Mouse (Mus musculus): ENCODE measurements around the gene 2010300C02Rik. TPM values are rescaled to one million over a fixed set of nuclear protein-coding genes. Genes with fewer than 3 reads are reported as not detected.

2010300C02Rik gene
- polyA plus RNA-seq, 1 experiment from 2014 or later, result 0.68 TPM

GRCm38 (mm10) chr1:37702326-37702725 is 17.6 kb downstream of the 2010300C02Rik start:
- no peaks in the 10 kb centered on the region for H3K36me3 ChIP-seq (replicated peaks)
- WGBS, result 70% methylated on average over 4 of the region's 4 CpGs

DNA sequence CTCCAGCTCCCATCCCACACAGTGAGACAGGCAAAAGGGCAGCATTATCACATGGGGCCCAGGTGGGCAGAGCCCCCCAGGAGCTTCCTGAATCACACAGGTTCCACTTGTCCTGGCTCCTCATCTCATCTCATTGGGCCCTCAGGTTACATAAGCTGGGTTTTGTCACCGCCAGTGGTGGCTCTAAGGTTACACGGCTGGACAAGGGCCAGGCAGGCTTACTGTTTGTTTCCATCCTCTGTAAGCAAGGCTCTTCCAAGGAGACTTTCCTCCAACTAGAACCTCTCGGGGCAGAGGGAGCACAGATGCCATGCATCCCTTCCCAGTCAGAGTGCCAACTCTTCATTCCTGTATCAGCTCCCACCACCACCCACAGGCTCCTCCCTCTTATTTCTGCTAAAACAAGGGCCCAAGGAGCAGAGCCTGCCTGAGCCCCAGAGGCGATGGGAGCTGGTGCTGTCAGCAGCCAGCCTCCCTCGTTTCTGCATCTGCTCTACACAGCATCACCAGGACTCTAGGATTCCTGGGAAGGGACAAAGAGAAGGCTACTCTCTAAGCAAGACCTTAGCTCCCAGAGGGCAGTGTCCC is 20.9 kb downstream of the 2010300C02Rik start:
- H3K4me1 ChIP-seq, result peaks cover 18% of the 10 kb centered on the region
- H3K27me3 ChIP-seq (ENCODE audit: poor library complexity, severe bottlenecking), result no peaks in the 10 kb centered on the region
- no peaks in the 10 kb centered on the region for H3K9me3 ChIP-seq
- 70% methylated on average over 5 of the region's 5 CpGs for WGBS
- no peaks in the 10 kb centered on the region for H3K36me3 ChIP-seq (replicated peaks)
- no peak for DNase-seq (ENCODE audit: extremely low spot score, low spot score)
- no peak overlapping the region for H3K27ac ChIP-seq
- no peak overlapping the region for H3K4me3 ChIP-seq

More at GRCm38 (mm10) chr1:37702326-37702725, 17.6 kb downstream of the 2010300C02Rik start:
- H3K9me3 ChIP-seq, result no peaks in the 10 kb centered on the region
- H3K4me3 ChIP-seq, result no peak overlapping the region
- no peak for DNase-seq (ENCODE audit: extremely low spot score, low spot score)
- no peaks in the 10 kb centered on the region for H3K27me3 ChIP-seq (ENCODE audit: poor library complexity, severe bottlenecking)
- H3K4me1 ChIP-seq, result peaks cover 7% of the 10 kb centered on the region
- H3K27ac ChIP-seq, result no peak overlapping the region

DNA sequence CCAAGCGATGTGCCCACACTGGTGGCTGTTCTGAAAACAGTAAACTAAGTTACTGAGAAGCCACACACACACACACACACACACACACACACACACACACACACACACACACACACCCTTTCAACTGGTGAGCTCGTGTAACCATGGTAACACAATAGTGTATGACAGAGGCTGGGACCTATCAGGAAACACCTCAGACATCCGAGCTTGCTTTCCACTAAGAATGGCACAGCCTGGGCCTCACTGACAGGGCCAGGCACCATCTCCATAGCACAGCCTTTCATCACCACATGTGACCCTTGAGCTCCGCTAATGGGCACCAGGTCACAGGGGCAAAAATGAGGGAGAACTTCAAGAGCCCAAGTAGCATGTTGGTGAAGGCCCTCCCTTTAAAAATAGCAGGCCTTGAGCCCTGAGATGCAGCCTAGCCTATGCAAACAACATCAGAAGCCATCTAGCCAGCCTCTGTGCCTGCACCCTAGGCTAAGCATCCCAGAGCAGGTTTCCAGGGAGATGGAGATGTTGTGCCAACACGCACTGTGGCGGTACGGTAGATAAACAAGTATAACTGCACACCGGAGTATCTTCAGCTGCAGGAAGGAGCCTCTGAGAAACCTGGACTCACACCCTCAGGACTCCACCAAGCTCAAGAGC is 21.6 kb downstream of the 2010300C02Rik start:
- Histone ChIP-seq H3K4me3 (no peak overlapping the region), H3K27ac (no peak overlapping the region), H3K27me3 (ENCODE audit: poor library complexity, severe bottlenecking) (no peaks in the 10 kb centered on the region), H3K9me3 (no peaks in the 10 kb centered on the region), H3K36me3 (replicated peaks) (no peaks in the 10 kb centered on the region), H3K4me1 (peaks cover 19% of the 10 kb centered on the region)
- DNase-seq (ENCODE audit: extremely low spot score, low spot score), result no peak
- WGBS, result 86% methylated on average over 8 of the region's 8 CpGs

GRCm38 (mm10) chr1:37696918-37697317 is 23.0 kb downstream of the 2010300C02Rik start:
- peaks cover 19% of the 10 kb centered on the region for H3K4me1 ChIP-seq

GRCm38 (mm10) chr1:37695732-37696131 is 24.2 kb downstream of the 2010300C02Rik start:
- DNase-seq (ENCODE audit: extremely low spot score, low spot score), result no peak
- H3K27me3 ChIP-seq (ENCODE audit: poor library complexity, severe bottlenecking), result no peaks in the 10 kb centered on the region
- H3K36me3 ChIP-seq (replicated peaks), result no peaks in the 10 kb centered on the region
- H3K9me3 ChIP-seq, result no peaks in the 10 kb centered on the region
- WGBS, result 91% methylated on average over 9 of the region's 9 CpGs
- no peak overlapping the region for H3K27ac ChIP-seq
- H3K4me1 ChIP-seq, result peaks cover 19% of the 10 kb centered on the region
- H3K4me3 ChIP-seq, result no peak overlapping the region

More at GRCm38 (mm10) chr1:37696918-37697317, 23.0 kb downstream of the 2010300C02Rik start:
- H3K27me3 ChIP-seq (ENCODE audit: poor library complexity, severe bottlenecking), result no peaks in the 10 kb centered on the region
- no peak for DNase-seq (ENCODE audit: extremely low spot score, low spot score)
- 84% methylated on average over 3 of the region's 3 CpGs for WGBS
- no peaks in the 10 kb centered on the region for H3K9me3 ChIP-seq
- no peak overlapping the region for H3K4me3 ChIP-seq
- no peak overlapping the region for H3K27ac ChIP-seq
- H3K36me3 ChIP-seq (replicated peaks), result no peaks in the 10 kb centered on the region

DNA sequence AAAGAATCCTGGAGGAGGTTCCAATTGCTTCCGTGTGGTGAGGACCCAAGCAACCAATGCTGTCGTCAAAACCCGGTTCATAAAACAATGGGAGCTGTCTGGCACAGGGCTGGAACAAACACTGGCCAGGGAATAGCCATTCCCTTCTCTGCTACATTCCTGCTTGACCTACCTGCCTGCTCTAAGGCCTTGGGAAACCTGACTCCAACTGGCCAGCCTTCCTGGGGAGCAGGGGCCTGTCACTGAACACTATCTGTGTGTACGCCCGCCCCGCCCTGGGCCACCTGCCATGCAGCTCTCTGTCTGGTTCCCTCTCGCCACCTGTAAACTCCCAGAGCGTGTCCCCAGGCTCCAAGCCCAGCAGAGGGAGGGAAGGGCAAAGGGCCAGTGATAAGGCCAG is 25.5 kb downstream of the 2010300C02Rik start:
- H3K27me3 ChIP-seq (ENCODE audit: poor library complexity, severe bottlenecking), result no peaks in the 10 kb centered on the region
- WGBS, result 16% methylated on average over 8 of the region's 8 CpGs
- peaks cover 19% of the 10 kb centered on the region for H3K4me1 ChIP-seq
- H3K4me3 ChIP-seq, result no peak overlapping the region
- no peak for DNase-seq (ENCODE audit: extremely low spot score, low spot score)
- H3K27ac ChIP-seq, result no peak overlapping the region
- H3K36me3 ChIP-seq (replicated peaks), result no peaks in the 10 kb centered on the region
- no peaks in the 10 kb centered on the region for H3K9me3 ChIP-seq

DNA sequence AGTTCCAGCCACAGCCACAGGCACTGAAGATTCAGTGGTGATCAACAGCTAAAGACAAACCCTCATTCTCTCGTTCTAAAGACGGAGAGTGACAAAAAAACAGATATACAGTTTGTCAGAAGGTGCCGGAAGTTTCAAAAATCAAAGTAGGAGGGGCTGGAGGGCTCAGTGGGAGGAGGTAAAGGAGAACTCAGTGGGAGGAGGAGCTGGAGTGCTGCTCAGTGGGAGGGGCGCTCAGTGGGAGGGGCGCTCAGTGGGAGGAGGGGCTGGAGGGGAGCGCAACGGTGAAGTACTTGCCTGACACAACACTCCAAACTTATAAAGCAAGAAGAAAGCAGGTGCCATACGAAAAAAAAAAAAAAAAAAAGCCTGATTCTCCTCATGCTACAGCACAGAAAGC is 28.7 kb downstream of the 2010300C02Rik start:
- 56% methylated on average over 8 of the region's 8 CpGs for WGBS

DNA sequence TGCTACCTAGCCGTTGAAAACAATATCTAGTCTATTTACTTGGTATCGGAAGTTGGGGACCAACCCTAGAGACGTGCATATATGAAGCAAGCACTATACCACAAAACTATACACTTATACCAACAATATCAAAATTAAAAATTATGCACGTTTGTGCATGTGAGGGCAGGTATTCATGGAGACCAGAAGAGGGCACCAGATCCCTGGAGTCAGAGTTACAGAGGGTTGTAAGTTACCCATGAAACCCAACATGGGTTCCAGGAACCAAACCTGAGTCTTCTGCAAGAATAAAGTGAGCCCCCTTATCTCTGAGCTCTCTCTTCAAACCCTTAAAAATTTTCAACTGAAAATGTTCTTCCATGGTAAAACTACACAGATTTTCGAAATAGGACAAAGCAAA is 29.2 kb downstream of the 2010300C02Rik start:
- H3K4me3 ChIP-seq, result no peak overlapping the region
- H3K27me3 ChIP-seq (ENCODE audit: poor library complexity, severe bottlenecking), result no peaks in the 10 kb centered on the region
- H3K27ac ChIP-seq, result no peak overlapping the region
- H3K4me1 ChIP-seq, result peaks cover 12% of the 10 kb centered on the region
- no peaks in the 10 kb centered on the region for H3K36me3 ChIP-seq (replicated peaks)
- 82% methylated on average over 5 of the region's 5 CpGs for WGBS
- H3K9me3 ChIP-seq, result no peaks in the 10 kb centered on the region
- DNase-seq (ENCODE audit: extremely low spot score, low spot score), result no peak

More for the DNA sequence above, 28.7 kb downstream of the 2010300C02Rik start:
- Histone ChIP-seq H3K36me3 (replicated peaks) (no peaks in the 10 kb centered on the region), H3K4me3 (no peak overlapping the region), H3K9me3 (no peaks in the 10 kb centered on the region), H3K27ac (no peak overlapping the region), H3K4me1 (peaks cover 12% of the 10 kb centered on the region), H3K27me3 (ENCODE audit: poor library complexity, severe bottlenecking) (no peaks in the 10 kb centered on the region)
- no peak for DNase-seq (ENCODE audit: extremely low spot score, low spot score)

GRCm38 (mm10) chr1:37689730-37690129 is 30.2 kb downstream of the 2010300C02Rik start:
- H3K27me3 ChIP-seq (ENCODE audit: poor library complexity, severe bottlenecking), result no peaks in the 10 kb centered on the region
- H3K4me3 ChIP-seq, result no peak overlapping the region
- H3K27ac ChIP-seq, result no peak overlapping the region
- H3K9me3 ChIP-seq, result no peaks in the 10 kb centered on the region; the same call in 1 of the 2 replicates
- no peaks in the 10 kb centered on the region for H3K36me3 ChIP-seq (replicated peaks)
- no peak for DNase-seq (ENCODE audit: extremely low spot score, low spot score)
- H3K4me1 ChIP-seq, result peaks cover 8% of the 10 kb centered on the region
- WGBS, result 90% methylated on average over 6 of the region's 6 CpGs

GRCm38 (mm10) chr1:37688351-37688750 is 31.5 kb downstream of the 2010300C02Rik start:
- Histone ChIP-seq H3K36me3 (replicated peaks) (no peaks in the 10 kb centered on the region), H3K4me3 (no peak overlapping the region), H3K4me1 (no peaks in the 10 kb centered on the region), H3K27ac (no peak overlapping the region), H3K27me3 (ENCODE audit: poor library complexity, severe bottlenecking) (no peaks in the 10 kb centered on the region), H3K9me3 (no peaks in the 10 kb centered on the region; the same call in 1 of the 2 replicates)
- 69% methylated on average over 8 of the region's 8 CpGs for WGBS
- DNase-seq (ENCODE audit: extremely low spot score, low spot score), result no peak

DNA sequence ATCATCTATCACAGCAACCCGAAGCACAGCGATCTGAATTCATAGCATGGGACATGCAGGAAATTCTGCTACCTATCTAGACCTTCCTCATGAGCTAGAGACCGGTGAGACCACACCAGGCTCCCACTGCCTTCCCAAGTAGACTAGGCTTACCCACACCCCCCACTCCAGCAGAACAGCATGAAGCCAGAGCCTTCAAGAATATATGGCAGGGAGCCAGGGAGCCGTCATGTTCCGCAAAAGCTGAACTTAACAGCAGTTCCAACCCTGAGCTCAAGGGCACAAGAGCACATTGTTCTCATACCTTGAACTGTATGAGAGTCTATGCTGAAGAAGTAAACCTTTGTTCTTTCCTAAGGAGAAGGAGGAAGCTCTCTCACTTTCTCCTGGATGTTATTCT is 32.4 kb downstream of the 2010300C02Rik start:
- H3K9me3 ChIP-seq, result no peaks in the 10 kb centered on the region; the same call in 1 of the 2 replicates
- H3K4me1 ChIP-seq, result no peaks in the 10 kb centered on the region
- no peak overlapping the region for H3K27ac ChIP-seq
- H3K4me3 ChIP-seq, result no peak overlapping the region
- 90% methylated on average over 5 of the region's 5 CpGs for WGBS
- H3K36me3 ChIP-seq (replicated peaks), result no peaks in the 10 kb centered on the region
- DNase-seq (ENCODE audit: extremely low spot score, low spot score), result no peak
- no peaks in the 10 kb centered on the region for H3K27me3 ChIP-seq (ENCODE audit: poor library complexity, severe bottlenecking)

DNA sequence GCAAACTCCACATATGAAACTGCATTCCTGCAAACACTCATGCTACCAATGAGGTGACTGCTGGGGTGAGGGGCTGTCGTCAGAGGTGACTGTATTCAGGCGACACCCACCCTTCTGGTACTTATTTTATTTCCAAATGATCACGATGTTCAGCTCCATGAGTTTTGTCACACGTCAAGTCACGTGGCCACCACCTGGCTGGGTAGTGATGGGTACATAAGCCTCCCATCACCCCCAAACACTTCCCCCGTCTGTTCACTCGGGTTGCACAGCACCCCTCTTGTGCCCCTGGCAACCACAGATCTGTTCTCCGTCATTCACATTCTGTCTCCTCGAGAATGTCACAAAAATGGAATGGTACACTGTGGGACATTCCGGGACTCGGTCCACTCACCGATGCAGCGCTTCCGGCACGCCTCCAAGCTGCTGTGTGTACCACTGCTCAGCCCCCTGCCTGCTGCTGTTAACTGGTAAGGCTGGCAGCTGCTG is 32.9 kb downstream of the 2010300C02Rik start:
- Histone ChIP-seq H3K27ac (no peak overlapping the region), H3K27me3 (ENCODE audit: poor library complexity, severe bottlenecking) (no peaks in the 10 kb centered on the region), H3K4me1 (no peaks in the 10 kb centered on the region), H3K9me3 (no peaks in the 10 kb centered on the region; the same call in 1 of the 2 replicates), H3K4me3 (no peak overlapping the region), H3K36me3 (replicated peaks) (no peaks in the 10 kb centered on the region)
- DNase-seq (ENCODE audit: extremely low spot score, low spot score), result no peak
- WGBS, result 88% methylated on average over 15 of the region's 15 CpGs
